Mouse (Mus musculus): Measurements from ENCODE around the gene C1rb. TPM values are rescaled to one million over a fixed set of nuclear protein-coding genes. Genes with fewer than 3 reads are reported as not detected.
"Not testable (repeated sequence)": the region's sequence is repeated elsewhere in the genome, so short reads cannot be mapped to it uniquely, and the experiment has no call there.

Gene C1rb
- polyA plus RNA-seq, 1 experiment from 2014 or later = not detected

- Histone ChIP-seq H3K4me3 (replicated peaks) (no peak overlapping the region), H3K27me3 (no peaks in the 10 kb centered on the region), H3K9me3 (peaks cover 5% of the 10 kb centered on the region), H3K27ac (no peak overlapping the region), H3K9ac (replicated peaks) (no peak overlapping the region), H3K4me1 (replicated peaks) (no peaks in the 10 kb centered on the region), H3K36me3 (no peaks in the 10 kb centered on the region), H3K4me2 (no peak overlapping the region)
- WGBS = 89% methylated on average over 4 of the region's 4 CpGs
- ATAC-seq (ENCODE audit: insufficient number of reproducible peaks, insufficient read depth, low FRiP score, low TSS enrichment, low read depth) = no peak
These were observed 31.9 kb downstream of the C1rb start for GRCm38 (mm10) chr6:124602031-124602430.

GRCm38 (mm10) chr6:124625612-124626011, 55.5 kb downstream of the C1rb start:
- 91% methylated on average over 13 of the region's 13 CpGs for WGBS
- Histone ChIP-seq H3K9ac (replicated peaks) (no peak overlapping the region), H3K27me3 (no peaks in the 10 kb centered on the region), H3K4me2 (no peak overlapping the region), H3K4me3 (replicated peaks) (no peak overlapping the region), H3K27ac (no peak overlapping the region), H3K36me3 (no peaks in the 10 kb centered on the region), H3K9me3 (no peaks in the 10 kb centered on the region), H3K4me1 (replicated peaks) (no peaks in the 10 kb centered on the region)
- no peak for ATAC-seq (ENCODE audit: insufficient number of reproducible peaks, insufficient read depth, low FRiP score, low TSS enrichment, low read depth)

GRCm38 (mm10) chr6:124626184-124626583, 56.1 kb downstream of the C1rb start:
- H3K36me3 ChIP-seq; ATAC-seq (ENCODE audit: insufficient number of reproducible peaks, insufficient read depth, low FRiP score, low TSS enrichment, low read depth); H3K27me3 ChIP-seq; H3K27ac ChIP-seq; H3K4me1 ChIP-seq (replicated peaks); H3K4me3 ChIP-seq (replicated peaks); H3K9me3 ChIP-seq; H3K4me2 ChIP-seq; H3K9ac ChIP-seq (replicated peaks): not testable (repeated sequence)
- WGBS = 60% methylated on average over 1 of the region's 1 CpGs

- WGBS = 80% methylated on average over 4 of the region's 4 CpGs
- H3K9me3 ChIP-seq = no peaks in the 10 kb centered on the region
- no peak overlapping the region for H3K9ac ChIP-seq (replicated peaks)
- no peaks in the 10 kb centered on the region for H3K27me3 ChIP-seq
- no peaks in the 10 kb centered on the region for H3K4me1 ChIP-seq (replicated peaks)
- no peaks in the 10 kb centered on the region for H3K36me3 ChIP-seq
- no peak overlapping the region for H3K4me2 ChIP-seq
- no peak overlapping the region for H3K4me3 ChIP-seq (replicated peaks)
- ATAC-seq (ENCODE audit: insufficient number of reproducible peaks, insufficient read depth, low FRiP score, low TSS enrichment, low read depth) = no peak
- H3K27ac ChIP-seq = no peak overlapping the region
These were observed 60.7 kb downstream of the C1rb start for GRCm38 (mm10) chr6:124630763-124631162.

Other genes starting within 250 kb of the C1rb start
- 49.8 and 50.3 TPM in 2 replicates for gene Pex5, start 155.2 kb upstream of the C1rb start, polyA plus RNA-seq (2016; fragmentation: Nextera tagmentation; extraction: Ambion mirVana)
- gene Clstn3, start 105.5 kb upstream of the C1rb start, polyA plus RNA-seq (2016; fragmentation: Nextera tagmentation; extraction: Ambion mirVana) = 10.3 and 10.9 TPM in 2 replicates
- gene C1rl, start 77.2 kb upstream of the C1rb start, polyA plus RNA-seq (2016; fragmentation: Nextera tagmentation; extraction: Ambion mirVana) = 0.54 and 0.63 TPM in 2 replicates
- gene C1ra, start 57.9 kb upstream of the C1rb start, polyA plus RNA-seq (2016; fragmentation: Nextera tagmentation; extraction: Ambion mirVana) = 0.56 and 0.61 TPM in 2 replicates
- gene C1s1, start 27.9 kb upstream of the C1rb start, polyA plus RNA-seq (2016; fragmentation: Nextera tagmentation; extraction: Ambion mirVana) = 0.85 and 1.4 TPM in 2 replicates
- 0.08 TPM in 1 of 2 replicates, not detected in the other for gene C1s2, start 65.8 kb downstream of the C1rb start, polyA plus RNA-seq (2016; fragmentation: Nextera tagmentation; extraction: Ambion mirVana)
- 46.9 and 49.1 TPM in 2 replicates for gene Lpcat3, start 92.7 kb downstream of the C1rb start, polyA plus RNA-seq (2016; fragmentation: Nextera tagmentation; extraction: Ambion mirVana)
- 199 and 219 TPM in 2 replicates for gene Emg1, start 141.9 kb downstream of the C1rb start, polyA plus RNA-seq (2016; fragmentation: Nextera tagmentation; extraction: Ambion mirVana)
- gene Phb2, start 142.0 kb downstream of the C1rb start, polyA plus RNA-seq (2016; fragmentation: Nextera tagmentation; extraction: Ambion mirVana) = 358 and 367 TPM in 2 replicates
- 6.0 and 6.4 TPM in 2 replicates for gene Ptpn6, start 168.4 kb downstream of the C1rb start, polyA plus RNA-seq (2016; fragmentation: Nextera tagmentation; extraction: Ambion mirVana)
- 479 and 511 TPM in 2 replicates for gene Grcc10, start 171.1 kb downstream of the C1rb start, polyA plus RNA-seq (2016; fragmentation: Nextera tagmentation; extraction: Ambion mirVana)
- not detected in 2 replicates for gene Gm45234, start 185.7 kb downstream of the C1rb start, polyA plus RNA-seq (2016; fragmentation: Nextera tagmentation; extraction: Ambion mirVana)
- gene Atn1, start 186.2 kb downstream of the C1rb start, polyA plus RNA-seq (2016; fragmentation: Nextera tagmentation; extraction: Ambion mirVana) = 17.1 and 17.4 TPM in 2 replicates
- gene Eno2, start 199.4 kb downstream of the C1rb start, polyA plus RNA-seq (2016; fragmentation: Nextera tagmentation; extraction: Ambion mirVana) = 4.8 TPM in 2 replicates
- 0.38 and 0.88 TPM in 2 replicates for gene Lrrc23, start 209.4 kb downstream of the C1rb start, polyA plus RNA-seq (2016; fragmentation: Nextera tagmentation; extraction: Ambion mirVana)
- gene Spsb2, start 238.4 kb downstream of the C1rb start, polyA plus RNA-seq (2016; fragmentation: Nextera tagmentation; extraction: Ambion mirVana) = 8.7 and 9.1 TPM in 2 replicates
- gene Tpi1, start 244.0 kb downstream of the C1rb start, polyA plus RNA-seq (2016; fragmentation: Nextera tagmentation; extraction: Ambion mirVana) = 714 and 740 TPM in 2 replicates

All from limb, embryonic 12.5 days (tissue).